Mouse (Mus musculus) hindlimb bud, embryonic 11.5 days (tissue): ENCODE results near the gene Gm10310.
"Not testable (repeated sequence)": the region's sequence is repeated elsewhere in the genome, so short reads cannot be mapped to it uniquely, and the experiment has no call there.

Experiments used
- DNase-seq: peaks from one replicate; pipeline ENCODE4 v3.0.0-alpha.2; 2012; ENCODE audit warnings: low read depth, low spot score; ENCODE audit errors: extremely low spot score

Gene Gm10310

GRCm38 (mm10) chr10:129984962-129985361 is at the start of gene Gm10310:
Gene Gm10310, minus strand, starts transcription at chr10:129985062.
- not testable (repeated sequence) for DNase-seq

GRCm38 (mm10) chr10:130030048-130030447 is 45.2 kb upstream of the Gm10310 start, which contains the start of gene Olfr821:
Gene Olfr821, plus strand, starts transcription at chr10:130030348.
- no peak for DNase-seq

GRCm38 (mm10) chr10:130012321-130012720 is 27.5 kb upstream of the Gm10310 start, which contains the start of gene Olfr820:
Gene Olfr820, plus strand, starts transcription at chr10:130012621.
- no peak for DNase-seq

- DNase-seq: not testable (repeated sequence)
Observed at GRCm38 (mm10) chr10:130005366-130005765, 20.5 kb upstream of the Gm10310 start.

GRCm38 (mm10) chr10:130004104-130004503 is 19.2 kb upstream of the Gm10310 start:
- DNase-seq: not testable (repeated sequence)

- not testable (repeated sequence) for DNase-seq
Observed at GRCm38 (mm10) chr10:129981867-129982266, 3.0 kb downstream of the Gm10310 start.

GRCm38 (mm10) chr10:129976040-129976439 is 8.8 kb downstream of the Gm10310 start, which contains the start of gene Olfr247:
Gene Olfr247, minus strand, starts transcription at chr10:129976140.
- not testable (repeated sequence) for DNase-seq

GRCm38 (mm10) chr10:129972994-129973393 is 11.9 kb downstream of the Gm10310 start:
- not testable (repeated sequence) for DNase-seq

- not testable (repeated sequence) for DNase-seq
Observed at GRCm38 (mm10) chr10:129967166-129967565, 17.7 kb downstream of the Gm10310 start, which contains the start of gene Olfr819. Gene Olfr819, minus strand, starts transcription at chr10:129967266.

GRCm38 (mm10) chr10:129966232-129966631 is 18.6 kb downstream of the Gm10310 start:
- DNase-seq: not testable (repeated sequence)

GRCm38 (mm10) chr10:129949000-129949399 is 35.9 kb downstream of the Gm10310 start, which contains the start of gene Olfr818:
Gene Olfr818, minus strand, starts transcription at chr10:129949100.
- DNase-seq: no peak
